Mouse (Mus musculus): Measurements from ENCODE around the gene Cdc6.

The Cdc6 gene

GRCm38 (mm10) chr11:98907437-98908173 is at the start of gene Cdc6:
TSS of gene Cdc6 (plus strand) at chr11:98907801.
- DNase-seq = peak; percentile 97 to 99

- DNase-seq = peak; percentile 74 to 92
Measured at GRCm38 (mm10) chr11:98858759-98859731, 48.6 kb upstream of the Cdc6 start.

- DNase-seq = peak; percentile 97
Measured at GRCm38 (mm10) chr11:98863028-98863750, 44.4 kb upstream of the Cdc6 start, which contains the start of gene Wipf2. TSS of gene Wipf2 (plus strand) at chr11:98863638.

DNA sequence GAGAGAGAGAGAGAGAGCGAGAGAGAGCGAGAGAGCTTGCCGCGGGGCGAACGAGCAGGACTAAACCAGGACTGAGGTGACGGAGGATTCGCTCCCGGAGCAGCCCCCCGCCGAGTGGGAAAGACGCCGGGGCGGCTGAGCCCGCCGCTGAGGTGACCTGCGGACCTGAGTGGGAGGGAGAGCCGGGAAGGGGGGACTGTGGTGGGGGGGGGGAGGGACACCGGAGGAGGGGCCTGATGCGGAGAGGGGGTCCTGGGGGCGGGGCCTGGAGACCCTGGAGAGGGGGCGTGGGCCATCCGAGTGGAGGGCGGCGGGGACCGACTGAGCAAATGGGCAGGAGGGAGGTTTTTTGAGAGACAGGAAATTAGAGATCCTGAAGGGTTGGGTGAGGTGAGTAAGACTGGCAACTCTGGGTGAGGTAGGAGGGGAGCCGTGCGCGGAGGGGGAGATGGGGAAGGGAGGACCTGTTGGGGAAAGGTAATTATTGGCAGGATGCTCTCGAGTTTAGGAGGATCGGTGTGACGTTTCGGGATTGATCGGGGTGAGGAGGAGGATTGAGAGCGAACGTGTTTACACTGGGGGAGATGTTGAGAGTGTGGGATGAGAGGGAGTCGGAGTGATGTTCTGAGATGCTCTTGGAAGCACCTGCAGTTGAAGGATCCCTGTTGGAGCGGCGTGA is 43.7 kb upstream of the Cdc6 start:
- no peak for DNase-seq

GRCm38 (mm10) chr11:98867293-98867692 is 40.3 kb upstream of the Cdc6 start:
- no peak for DNase-seq

- DNase-seq = no peak
Measured at GRCm38 (mm10) chr11:98869906-98870305, 37.7 kb upstream of the Cdc6 start.

DNA sequence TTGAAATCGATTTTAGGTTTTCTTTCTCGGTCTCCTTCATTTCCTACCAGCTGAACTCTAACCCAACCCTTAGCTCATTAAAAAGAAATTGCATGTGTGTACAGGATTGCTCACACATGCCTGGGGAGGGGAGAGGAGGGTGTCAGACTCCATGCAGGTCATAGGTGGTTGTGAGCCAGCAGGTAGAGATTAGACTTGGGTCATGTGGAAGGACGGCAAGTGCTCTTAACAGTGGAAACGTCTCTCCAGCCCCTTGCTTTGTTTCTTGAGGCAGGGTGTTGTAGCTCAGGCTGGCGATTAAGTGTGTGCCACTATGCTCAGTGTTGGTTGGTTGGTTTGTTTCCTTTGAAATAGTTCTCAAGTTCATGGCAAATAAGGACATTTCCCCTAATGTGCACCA is 36.8 kb upstream of the Cdc6 start:
- DNase-seq = peak; percentile 18 to 53

- DNase-seq = no peak
Measured at GRCm38 (mm10) chr11:98871416-98871815, 36.2 kb upstream of the Cdc6 start.

- peak; percentile 45 to 69 for DNase-seq
Measured at GRCm38 (mm10) chr11:98872040-98872439, 35.6 kb upstream of the Cdc6 start.

- peak; percentile 82 to 89 for DNase-seq
Measured at GRCm38 (mm10) chr11:98873900-98874299, 33.7 kb upstream of the Cdc6 start.

DNA sequence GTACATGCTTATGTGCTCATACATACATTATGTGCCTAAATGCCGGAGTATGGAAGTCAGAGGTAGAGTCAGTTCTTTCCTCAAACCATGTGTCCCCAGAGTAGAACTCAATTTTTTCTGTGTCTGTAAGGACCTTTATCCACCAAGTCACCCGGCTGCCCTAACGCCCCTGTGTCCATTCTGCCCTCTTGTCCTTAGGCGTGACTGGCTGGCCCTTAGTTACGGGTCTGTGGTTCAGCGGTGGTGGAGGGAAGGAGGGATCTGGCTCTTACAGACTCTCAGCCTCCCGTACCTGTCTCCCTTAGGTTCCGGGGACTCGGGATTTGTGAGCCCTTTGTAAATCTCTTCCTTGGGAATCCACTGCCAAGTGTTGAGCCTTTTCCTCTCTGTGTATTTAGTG is 30.6 kb upstream of the Cdc6 start:
- DNase-seq = no peak

DNA sequence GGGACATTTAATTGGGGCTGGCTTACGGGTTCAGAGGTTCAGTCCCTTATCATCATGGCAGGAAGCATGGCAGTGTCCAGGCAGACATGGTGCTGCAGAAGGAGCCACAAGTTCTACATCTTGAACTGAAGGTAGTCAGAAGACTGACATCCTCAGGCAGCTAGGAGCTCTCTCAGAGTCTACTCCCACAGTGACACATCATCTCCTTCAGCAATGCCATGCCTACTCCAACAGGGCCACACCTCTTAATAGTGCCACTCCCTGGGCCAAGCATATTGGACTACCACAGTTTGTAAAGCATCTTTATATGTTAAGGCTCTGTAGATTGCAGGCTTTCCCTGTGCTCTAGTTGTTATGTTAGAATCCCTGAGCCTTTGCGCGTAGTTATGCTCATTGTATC is 19.9 kb upstream of the Cdc6 start:
- no peak for DNase-seq

DNA sequence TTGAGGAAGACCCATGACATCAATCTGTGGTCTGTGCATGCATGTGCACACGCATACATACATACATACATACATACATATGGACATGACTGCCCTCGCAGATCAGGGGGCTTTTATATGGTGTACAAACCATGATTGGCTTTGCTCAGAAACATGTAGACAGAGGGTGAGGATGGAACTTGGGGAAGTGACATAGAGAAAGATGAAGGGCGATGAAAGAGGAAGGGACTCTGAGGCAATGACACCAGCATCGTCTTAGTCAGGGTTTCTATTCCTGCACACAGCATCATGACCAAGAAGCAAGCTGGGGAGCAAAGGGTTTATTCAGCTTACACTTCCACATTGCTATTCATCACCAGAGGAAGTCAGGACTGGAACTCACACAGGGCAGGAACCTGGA is 18.5 kb upstream of the Cdc6 start:
- DNase-seq = no peak

GRCm38 (mm10) chr11:98889977-98890376 is 17.6 kb upstream of the Cdc6 start:
- no peak for DNase-seq

DNA sequence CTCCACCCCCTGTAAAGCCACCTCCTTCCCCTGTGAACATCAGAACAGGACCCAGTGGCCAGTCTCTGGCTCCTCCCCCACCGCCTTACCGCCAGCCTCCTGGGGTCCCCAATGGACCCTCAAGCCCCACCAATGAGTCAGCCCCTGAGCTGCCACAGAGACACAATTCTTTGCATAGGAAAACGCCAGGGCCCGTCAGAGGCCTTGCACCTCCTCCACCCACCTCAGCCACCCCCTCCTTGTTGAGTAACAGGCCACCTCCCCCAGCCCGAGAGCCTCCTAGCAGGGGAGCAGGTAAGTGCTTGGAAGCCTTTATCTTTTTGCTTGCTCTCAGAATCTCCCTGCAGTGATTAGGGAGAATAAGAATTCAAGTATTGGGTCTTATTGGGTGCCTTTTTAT is 15.2 kb upstream of the Cdc6 start:
- no peak for DNase-seq

DNA sequence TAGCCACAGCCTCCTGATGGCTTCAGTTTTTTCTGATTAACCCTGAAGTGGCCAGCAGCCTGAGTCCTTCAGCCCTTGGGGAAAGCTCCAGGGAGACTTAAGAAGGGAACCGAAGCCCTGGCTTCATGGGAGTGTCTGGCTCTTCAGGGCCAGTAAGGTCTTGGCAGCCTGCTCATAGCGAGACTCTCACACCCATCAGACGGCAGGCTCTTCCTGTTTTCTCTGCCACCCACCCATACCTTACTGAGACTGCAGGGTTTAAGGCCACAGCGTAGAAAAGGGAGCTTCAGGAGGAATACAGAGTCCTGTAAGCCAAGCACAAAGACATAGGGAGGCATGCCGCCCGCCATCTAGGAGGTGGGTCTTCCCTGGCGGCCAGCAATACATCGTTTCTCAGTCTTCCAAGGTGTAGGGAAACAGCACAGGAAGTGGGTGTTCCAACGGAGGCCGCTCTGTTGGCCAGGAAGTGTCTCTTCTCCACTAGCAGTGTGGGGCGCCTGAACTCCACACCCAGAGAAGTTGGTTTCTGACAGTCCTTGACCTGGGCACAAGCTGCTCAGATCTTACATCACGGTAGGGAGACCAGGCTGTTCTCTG is 7.0 kb upstream of the Cdc6 start:
- peak in 1 of 2 experiments; percentile 24 for DNase-seq

- no peak for DNase-seq
Measured at GRCm38 (mm10) chr11:98902621-98903245, 4.9 kb upstream of the Cdc6 start.

DNA sequence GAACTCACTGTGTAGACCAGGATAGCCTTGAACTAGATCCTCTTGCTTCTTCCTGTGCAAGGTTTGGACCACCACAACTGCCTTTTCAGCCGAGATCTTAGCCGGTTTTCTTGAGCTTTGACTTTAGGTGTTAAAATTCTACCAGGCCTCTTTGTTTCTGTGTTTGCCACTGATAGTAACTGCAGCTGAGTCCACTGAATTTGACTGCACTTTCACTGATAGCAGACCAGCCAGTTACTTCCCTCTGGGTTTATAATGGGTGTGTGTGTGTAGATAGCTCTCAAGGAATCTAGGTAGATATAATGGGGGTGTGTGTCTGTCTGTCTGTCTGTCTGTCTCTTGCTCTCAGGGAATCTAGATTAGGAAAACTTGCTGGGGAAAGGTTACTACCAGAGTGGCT is 3.0 kb upstream of the Cdc6 start:
- no peak for DNase-seq

GRCm38 (mm10) chr11:98905033-98905432 is 2.6 kb upstream of the Cdc6 start:
- DNase-seq = peak; percentile 43 to 58

DNA sequence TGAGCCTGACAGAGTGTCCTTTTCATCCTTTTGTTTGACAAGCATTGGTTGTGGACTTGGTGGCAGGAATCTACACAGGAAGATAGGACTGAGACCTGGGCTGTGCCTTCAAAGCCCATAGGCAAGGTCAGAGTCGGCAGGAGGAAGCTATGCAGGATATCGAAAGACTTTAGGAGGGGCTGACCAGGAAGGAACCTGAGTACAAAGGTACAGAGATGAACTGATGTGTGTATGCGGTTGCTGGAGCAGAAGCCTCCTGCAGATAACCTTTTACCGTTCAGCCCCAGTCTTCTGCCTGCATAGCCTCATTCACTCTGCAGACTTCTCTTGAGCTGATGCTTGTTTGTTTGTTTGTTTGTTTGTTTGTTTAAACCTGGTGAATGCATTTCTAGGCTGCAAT is 2.0 kb upstream of the Cdc6 start:
- DNase-seq = no peak

GRCm38 (mm10) chr11:98907063-98907436 is 551 bp upstream of the Cdc6 start:
- DNase-seq = no peak

GRCm38 (mm10) chr11:98909654-98910053 is 2.1 kb downstream of the Cdc6 start:
- peak; percentile 57 to 79 for DNase-seq

Data from lung, postnatal 4 days (tissue).